Mouse (Mus musculus): ENCODE results near the gene Olfr221. TPM values are rescaled to one million over a fixed set of nuclear protein-coding genes. Genes with fewer than 3 reads are reported as not detected.

Olfr221 gene
- polyA plus RNA-seq, 1 experiment: 0.53 TPM

DNA sequence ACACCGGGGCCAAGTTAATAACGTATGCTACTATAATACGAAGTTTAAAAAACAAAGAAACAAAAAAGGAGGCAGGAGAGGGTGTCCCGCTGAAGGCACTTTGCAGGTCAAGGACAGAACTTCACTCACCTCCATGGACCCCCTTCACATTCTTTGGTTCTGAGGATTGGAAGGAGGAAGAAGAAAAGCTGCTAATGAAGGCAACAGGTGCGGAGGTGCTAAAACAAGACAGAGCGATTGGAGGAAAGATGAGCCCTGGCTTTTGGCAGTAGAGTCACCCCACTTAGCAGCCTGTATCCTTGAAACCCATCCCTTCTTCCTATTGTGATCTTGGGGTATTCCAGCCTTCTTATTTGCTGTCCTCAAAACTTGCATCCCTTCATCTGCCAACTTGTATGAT, 32.4 kb downstream of the Olfr221 start:
- Histone ChIP-seq H3K36me3 (ENCODE audit: control insufficient read depth, insufficient read depth, low read length) (no peaks in the 10 kb centered on the region), H3K4me3 (ENCODE audit: control insufficient read depth, low read depth, low read length) (no peak overlapping the region), H3K27ac (ENCODE audit: control insufficient read depth, insufficient read depth, low read depth, low read length) (no peak overlapping the region), H3K27me3 (ENCODE audit: control insufficient read depth, insufficient read depth, low read length) (no peaks in the 10 kb centered on the region), H3K4me1 (ENCODE audit: control insufficient read depth, insufficient read depth, low read length) (peaks cover 36% of the 10 kb centered on the region)
- TF ChIP-seq CTCF (IDR thresholded peaks at IDR 0.05; ENCODE audit: control insufficient read depth, insufficient read depth, insufficient replicate concordance, low read depth, low read length) (no peak), POLR2A (IDR thresholded peaks at IDR 0.05; ENCODE audit: control insufficient read depth, low read depth, low read length) (no peak)

DNA sequence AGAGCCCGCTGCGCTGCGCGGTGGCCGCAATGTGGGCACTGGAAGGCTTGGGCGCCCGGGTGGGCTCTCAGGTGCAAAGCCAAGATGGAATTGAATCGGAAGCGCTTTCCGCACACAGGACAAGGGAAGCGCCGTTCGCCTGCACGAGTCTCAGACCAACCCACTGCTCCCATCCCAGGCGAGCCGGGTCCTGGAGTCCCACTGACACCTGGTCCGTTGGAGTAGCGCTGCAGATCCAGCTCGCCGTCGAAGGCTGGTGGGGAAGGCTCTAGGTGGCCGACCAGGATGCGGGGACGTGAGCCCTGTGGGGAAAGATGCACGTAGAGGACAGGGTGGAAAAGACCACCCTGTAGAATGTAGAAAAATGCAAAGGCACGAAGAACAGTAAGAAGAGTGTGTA, 32.9 kb downstream of the Olfr221 start:
- no peaks in the 10 kb centered on the region for H3K27me3 ChIP-seq (ENCODE audit: control insufficient read depth, insufficient read depth, low read length)
- H3K27ac ChIP-seq (ENCODE audit: control insufficient read depth, insufficient read depth, low read depth, low read length): peak overlapping the region; percentile 19; the same call in 1 of the 2 replicates
- TF ChIP-seq POLR2A (IDR thresholded peaks at IDR 0.05; ENCODE audit: control insufficient read depth, low read depth, low read length) (0 out of 2 replicates have a peak, but pooled peaks have one; percentile 26), CTCF (IDR thresholded peaks at IDR 0.05; ENCODE audit: control insufficient read depth, insufficient read depth, insufficient replicate concordance, low read depth, low read length) (no peak)
- H3K4me3 ChIP-seq (ENCODE audit: control insufficient read depth, low read depth, low read length): peak overlapping the region; percentile 68
- peaks cover 39% of the 10 kb centered on the region for H3K4me1 ChIP-seq (ENCODE audit: control insufficient read depth, insufficient read depth, low read length)
- no peaks in the 10 kb centered on the region for H3K36me3 ChIP-seq (ENCODE audit: control insufficient read depth, insufficient read depth, low read length)

DNA sequence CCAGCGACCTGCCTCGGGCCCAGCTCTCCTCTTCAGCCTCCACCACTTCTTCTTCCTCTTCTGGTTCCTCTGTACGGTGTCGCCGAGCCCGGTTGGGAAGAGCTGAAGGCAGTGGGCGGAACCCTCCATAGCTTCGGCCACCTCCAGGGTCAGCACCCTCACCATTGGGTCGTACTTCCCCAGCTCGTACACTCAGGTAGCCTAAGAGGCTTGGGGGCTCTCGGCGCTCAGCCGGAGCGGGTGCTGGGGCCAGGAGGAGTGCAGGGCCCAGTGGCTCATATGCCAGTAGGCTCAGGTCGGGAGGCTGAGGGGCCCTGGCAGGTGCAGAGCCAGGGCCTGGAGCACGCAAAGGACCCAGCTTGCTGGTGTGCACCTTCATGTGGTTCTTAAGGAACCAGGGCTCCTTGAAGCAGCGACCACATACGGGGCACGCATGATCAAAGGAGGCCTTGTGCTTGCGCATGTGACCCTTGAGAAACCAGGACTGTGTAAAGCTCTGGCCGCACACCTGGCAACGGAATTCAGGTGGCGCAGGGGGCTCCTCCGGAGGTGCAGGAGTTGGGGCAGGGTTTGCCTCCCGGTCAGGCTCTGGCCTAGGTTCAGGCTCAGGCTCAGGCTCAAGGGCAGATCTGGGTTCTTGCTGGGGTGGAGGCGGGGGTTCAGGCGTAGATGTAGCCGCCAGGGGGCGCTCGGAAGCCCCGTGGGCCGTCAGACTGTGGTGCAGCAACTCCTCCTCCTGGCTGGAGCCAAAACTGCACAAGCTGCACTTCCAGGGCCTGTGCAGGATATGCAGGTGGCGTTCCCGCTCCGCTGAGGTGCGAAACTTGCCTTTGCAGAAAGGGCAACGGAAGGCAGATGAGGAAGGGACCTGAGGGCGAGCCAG, 33.7 kb downstream of the Olfr221 start:
- no peaks in the 10 kb centered on the region for H3K36me3 ChIP-seq (ENCODE audit: control insufficient read depth, insufficient read depth, low read length)

DNA sequence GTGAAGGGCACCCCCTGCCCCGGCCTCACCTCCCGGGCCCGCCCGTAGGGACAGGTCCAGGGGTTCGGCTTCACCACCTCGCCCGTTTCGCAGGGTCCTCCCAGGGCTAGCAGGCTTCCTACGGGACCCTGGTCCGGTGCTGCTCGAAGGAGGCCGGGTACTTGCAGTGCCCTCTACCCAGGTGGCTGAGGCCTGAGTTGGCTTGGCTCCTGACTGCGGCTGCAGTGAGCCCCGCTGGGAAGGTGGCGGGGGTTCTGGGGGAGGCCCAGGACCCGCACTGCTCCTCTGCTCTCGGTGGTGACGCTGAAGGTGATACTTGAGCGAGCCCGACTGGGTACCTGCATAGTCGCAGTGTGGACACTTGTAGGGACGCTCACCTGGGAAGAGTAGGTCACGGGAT, 35.5 kb downstream of the Olfr221 start:
- TF ChIP-seq POLR2A (IDR thresholded peaks at IDR 0.05; ENCODE audit: control insufficient read depth, low read depth, low read length): no peak
- TF ChIP-seq CTCF (IDR thresholded peaks at IDR 0.05; ENCODE audit: control insufficient read depth, insufficient read depth, insufficient replicate concordance, low read depth, low read length): no peak
- Histone ChIP-seq H3K36me3 (ENCODE audit: control insufficient read depth, insufficient read depth, low read length) (no peaks in the 10 kb centered on the region), H3K27me3 (ENCODE audit: control insufficient read depth, insufficient read depth, low read length) (no peaks in the 10 kb centered on the region), H3K4me3 (ENCODE audit: control insufficient read depth, low read depth, low read length) (no peak overlapping the region; the same call in 1 of the 2 replicates), H3K27ac (ENCODE audit: control insufficient read depth, insufficient read depth, low read depth, low read length) (peak overlapping the region; percentile 23), H3K4me1 (ENCODE audit: control insufficient read depth, insufficient read depth, low read length) (peaks cover 50% of the 10 kb centered on the region)

More for the DNA sequence above, 33.7 kb downstream of the Olfr221 start:
- Histone ChIP-seq H3K4me3 (ENCODE audit: control insufficient read depth, low read depth, low read length) (peak overlapping the region; percentile 68), H3K4me1 (ENCODE audit: control insufficient read depth, insufficient read depth, low read length) (peaks cover 46% of the 10 kb centered on the region), H3K27ac (ENCODE audit: control insufficient read depth, insufficient read depth, low read depth, low read length) (peak overlapping the region; percentile 18; the same call in 1 of the 2 replicates), H3K27me3 (ENCODE audit: control insufficient read depth, insufficient read depth, low read length) (no peaks in the 10 kb centered on the region)
- TF ChIP-seq CTCF (IDR thresholded peaks at IDR 0.05; ENCODE audit: control insufficient read depth, insufficient read depth, insufficient replicate concordance, low read depth, low read length) (peak; percentile 88; the same call in 1 of the 2 replicates), POLR2A (IDR thresholded peaks at IDR 0.05; ENCODE audit: control insufficient read depth, low read depth, low read length) (no peak)

DNA sequence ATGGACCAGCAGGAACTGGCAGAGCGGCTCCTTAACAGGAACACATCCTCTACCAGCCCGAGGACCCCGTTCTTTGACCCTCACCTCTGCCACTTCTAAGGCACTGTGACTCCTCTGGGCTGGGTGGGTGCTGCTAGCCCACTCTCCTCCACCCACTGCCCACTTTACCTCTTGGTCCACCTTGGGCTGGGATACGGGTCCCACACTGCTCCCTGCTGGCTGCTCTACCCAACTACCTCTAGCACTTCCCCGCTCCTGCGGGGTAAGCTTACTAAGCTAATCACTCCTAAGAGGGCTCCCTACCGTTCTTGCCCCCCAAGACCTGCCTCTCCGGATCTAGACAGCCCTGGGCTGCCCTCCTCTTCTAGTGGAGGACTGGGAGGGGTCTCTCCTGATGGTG, 36.0 kb downstream of the Olfr221 start:
- Histone ChIP-seq H3K4me1 (ENCODE audit: control insufficient read depth, insufficient read depth, low read length) (peaks cover 50% of the 10 kb centered on the region), H3K4me3 (ENCODE audit: control insufficient read depth, low read depth, low read length) (no peak overlapping the region; the same call in 1 of the 2 replicates), H3K36me3 (ENCODE audit: control insufficient read depth, insufficient read depth, low read length) (no peaks in the 10 kb centered on the region), H3K27me3 (ENCODE audit: control insufficient read depth, insufficient read depth, low read length) (no peaks in the 10 kb centered on the region), H3K27ac (ENCODE audit: control insufficient read depth, insufficient read depth, low read depth, low read length) (peak overlapping the region; percentile 23)
- TF ChIP-seq POLR2A (IDR thresholded peaks at IDR 0.05; ENCODE audit: control insufficient read depth, low read depth, low read length) (no peak), CTCF (IDR thresholded peaks at IDR 0.05; ENCODE audit: control insufficient read depth, insufficient read depth, insufficient replicate concordance, low read depth, low read length) (peak; percentile 35; the same call in 1 of the 2 replicates)

DNA sequence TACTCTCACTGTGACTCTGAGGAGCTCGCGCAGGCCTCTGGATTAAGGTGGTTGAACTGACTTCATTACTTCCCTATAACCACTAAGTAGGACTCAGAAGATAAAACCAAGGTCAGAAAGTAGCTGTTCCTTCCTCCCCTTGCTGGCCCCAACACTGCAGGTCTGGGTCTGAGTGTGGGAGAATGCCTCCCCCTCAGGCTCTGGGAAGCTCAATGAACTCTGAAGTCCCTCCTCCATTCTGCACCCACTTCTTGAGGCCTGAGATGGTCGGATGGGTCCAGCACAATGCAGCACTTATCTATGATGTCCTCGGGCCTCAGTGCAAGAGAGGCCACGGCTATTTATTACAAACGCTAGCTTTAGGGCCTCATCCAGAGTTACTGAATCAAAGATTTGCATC, 36.6 kb downstream of the Olfr221 start:
- H3K27me3 ChIP-seq (ENCODE audit: control insufficient read depth, insufficient read depth, low read length): no peaks in the 10 kb centered on the region
- TF ChIP-seq POLR2A (IDR thresholded peaks at IDR 0.05; ENCODE audit: control insufficient read depth, low read depth, low read length) (no peak), CTCF (IDR thresholded peaks at IDR 0.05; ENCODE audit: control insufficient read depth, insufficient read depth, insufficient replicate concordance, low read depth, low read length) (no peak)
- H3K27ac ChIP-seq (ENCODE audit: control insufficient read depth, insufficient read depth, low read depth, low read length): no peak overlapping the region
- H3K4me3 ChIP-seq (ENCODE audit: control insufficient read depth, low read depth, low read length): no peak overlapping the region
- H3K4me1 ChIP-seq (ENCODE audit: control insufficient read depth, insufficient read depth, low read length): peaks cover 48% of the 10 kb centered on the region
- H3K36me3 ChIP-seq (ENCODE audit: control insufficient read depth, insufficient read depth, low read length): no peaks in the 10 kb centered on the region

DNA sequence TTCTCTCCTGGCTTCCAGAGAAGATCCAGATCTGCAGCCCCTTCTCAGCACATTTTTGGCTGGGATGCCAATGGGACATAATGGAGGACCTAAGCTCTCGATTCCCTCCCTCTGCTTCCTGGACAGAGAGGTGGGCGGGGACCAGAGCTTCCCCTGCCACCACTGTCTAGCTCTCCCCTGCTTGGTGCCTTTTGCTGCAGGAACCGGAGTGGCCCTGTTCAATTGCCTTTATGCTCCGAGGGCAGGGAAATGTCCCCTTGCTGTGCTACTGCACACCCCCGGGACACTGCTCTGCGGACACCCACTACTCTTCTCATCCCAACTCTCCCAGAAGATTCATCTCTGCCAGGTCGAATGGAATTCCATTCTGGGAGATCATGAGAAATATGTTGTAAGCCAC, 37.1 kb downstream of the Olfr221 start:
- no peaks in the 10 kb centered on the region for H3K36me3 ChIP-seq (ENCODE audit: control insufficient read depth, insufficient read depth, low read length)
- H3K27ac ChIP-seq (ENCODE audit: control insufficient read depth, insufficient read depth, low read depth, low read length): peak overlapping the region; percentile 36
- H3K4me1 ChIP-seq (ENCODE audit: control insufficient read depth, insufficient read depth, low read length): peaks cover 45% of the 10 kb centered on the region
- no peaks in the 10 kb centered on the region for H3K27me3 ChIP-seq (ENCODE audit: control insufficient read depth, insufficient read depth, low read length)
- H3K4me3 ChIP-seq (ENCODE audit: control insufficient read depth, low read depth, low read length): no peak overlapping the region
- TF ChIP-seq CTCF (IDR thresholded peaks at IDR 0.05; ENCODE audit: control insufficient read depth, insufficient read depth, insufficient replicate concordance, low read depth, low read length) (no peak), POLR2A (IDR thresholded peaks at IDR 0.05; ENCODE audit: control insufficient read depth, low read depth, low read length) (no peak; the same call in 1 of the 2 replicates)

Measured in testis, adult 2 months (tissue).